Mouse (Mus musculus) C2C12 (cell line): ENCODE results near the gene Plin4. TPM values are rescaled to one million over a fixed set of nuclear protein-coding genes. Genes with fewer than 3 reads are reported as not detected.

Experiments used
- H3K27me3 ChIP-seq: one replicate; pipeline ENCODE4 v1.6.1; 2011; ENCODE audit not compliant: control insufficient read depth, insufficient read depth, insufficient read length
- H3K36me3 ChIP-seq: one replicate; pipeline ENCODE4 v1.6.1; 2011; ENCODE audit not compliant: control insufficient read depth, insufficient read depth
- H3K4me3 ChIP-seq: one replicate; pipeline ENCODE4 v1.5.1; 2011; ENCODE audit warnings: mild to moderate bottlenecking, control low read depth; ENCODE audit not compliant: poor library complexity, insufficient read depth, severe bottlenecking
- H3K79me2 ChIP-seq: one replicate; pipeline ENCODE4 v1.6.1; 2011; ENCODE audit not compliant: control insufficient read depth, insufficient read depth
- H3K79me3 ChIP-seq: one replicate; pipeline ENCODE4 v1.6.1; 2011; ENCODE audit warnings: low read depth, control low read depth
- H3ac ChIP-seq: one replicate; pipeline ENCODE3; 2011; ENCODE audit warnings: low read depth; ENCODE audit not compliant: control insufficient read depth, insufficient read length
- CEBPB ChIP-seq: IDR thresholded peaks from one replicate; pipeline ENCODE4 v1.6.1; 2011; ENCODE audit warnings: low read depth, mild to moderate bottlenecking, control low read depth, moderate library complexity
- CTCF ChIP-seq: IDR thresholded peaks from one replicate; pipeline ENCODE4 v1.5.1; 2011; ENCODE audit not compliant: control insufficient read depth, insufficient read depth, insufficient read length
- FOSL1 ChIP-seq: IDR thresholded peaks from one replicate; pipeline ENCODE4 v1.8.0; 2011; ENCODE audit warnings: mild to moderate bottlenecking, low read length; ENCODE audit not compliant: poor library complexity, insufficient read depth, severe bottlenecking
- MAX ChIP-seq: IDR thresholded peaks from one replicate; pipeline ENCODE4 v1.6.1; 2011; ENCODE audit warnings: mild to moderate bottlenecking, control low read depth
- MYOD1 ChIP-seq: IDR thresholded peaks from one replicate; pipeline ENCODE4 v1.6.1; 2011; ENCODE audit warnings: low read depth; ENCODE audit not compliant: control insufficient read depth, insufficient read length
- MYOG ChIP-seq: IDR thresholded peaks from one replicate; pipeline ENCODE4 v1.6.1; 2011; ENCODE audit not compliant: control insufficient read depth, insufficient read length; ENCODE audit errors: extremely low read depth
- USF1 ChIP-seq: IDR thresholded peaks from one replicate; pipeline ENCODE4 v1.6.1; 2011; ENCODE audit warnings: low read depth, mild to moderate bottlenecking, control low read depth, moderate library complexity
- polyA plus RNA-seq: library from polyadenylated mRNA; unstranded; fragments of >200 nt; fragmentation: generic; extraction: Trizol; gene quantifications from one replicate; pipeline ENCODE4 v1.2.1, GENCODE M21; 2012; ENCODE audit warnings: missing spikeins

Gene Plin4
- polyA plus RNA-seq, 1 experiment: 3.2 TPM

- H3ac ChIP-seq: no peak overlapping the region
- no peaks in the 10 kb centered on the region for H3K79me3 ChIP-seq
- peaks cover 92% of the 10 kb centered on the region for H3K36me3 ChIP-seq
- no peak overlapping the region for H3K4me3 ChIP-seq
- H3K79me2 ChIP-seq: no peaks in the 10 kb centered on the region
- no peak for TF ChIP-seq USF1
- TF ChIP-seq MYOG: no peak
- no peak for TF ChIP-seq FOSL1
- no peak for TF ChIP-seq CEBPB
- TF ChIP-seq MAX: no peak
- no peak for TF ChIP-seq CTCF
- no peak for TF ChIP-seq MYOD1
- H3K27me3 ChIP-seq: no peaks in the 10 kb centered on the region
These were observed 47.5 kb downstream of the Plin4 start for GRCm38 (mm10) chr17:56062081-56062480.

GRCm38 (mm10) chr17:56057381-56058120 is 52.1 kb downstream of the Plin4 start:
- Histone ChIP-seq H3K79me2 (peaks cover 33% of the 10 kb centered on the region), H3K4me3 (no peak overlapping the region), H3K36me3 (peaks cover 76% of the 10 kb centered on the region), H3K79me3 (peaks cover 25% of the 10 kb centered on the region), H3ac (no peak overlapping the region), H3K27me3 (no peaks in the 10 kb centered on the region)
- TF ChIP-seq MYOD1 (no peak), CEBPB (no peak), MAX (no peak), CTCF (no peak), USF1 (no peak)

- peaks cover 37% of the 10 kb centered on the region for H3K79me3 ChIP-seq
- no peak overlapping the region for H3K4me3 ChIP-seq
- H3K79me2 ChIP-seq: peaks cover 46% of the 10 kb centered on the region
- H3ac ChIP-seq: no peak overlapping the region
- H3K27me3 ChIP-seq: no peaks in the 10 kb centered on the region
- TF ChIP-seq FOSL1: no peak
- no peak for TF ChIP-seq USF1
- TF ChIP-seq MAX: no peak
- no peak for TF ChIP-seq MYOG
- TF ChIP-seq CTCF: no peak
- TF ChIP-seq MYOD1: no peak
- no peak for TF ChIP-seq CEBPB
- peaks cover 76% of the 10 kb centered on the region for H3K36me3 ChIP-seq
These were observed 53.5 kb downstream of the Plin4 start for GRCm38 (mm10) chr17:56055945-56056678.

- H3K79me3 ChIP-seq: peaks cover 45% of the 10 kb centered on the region
- H3K79me2 ChIP-seq: peaks cover 57% of the 10 kb centered on the region
- no peaks in the 10 kb centered on the region for H3K27me3 ChIP-seq
- H3K4me3 ChIP-seq: no peak overlapping the region
- H3K36me3 ChIP-seq: peaks cover 74% of the 10 kb centered on the region
- H3ac ChIP-seq: no peak overlapping the region
- TF ChIP-seq CTCF: no peak
- no peak for TF ChIP-seq MAX
- TF ChIP-seq USF1: no peak
- TF ChIP-seq FOSL1: no peak
- TF ChIP-seq CEBPB: no peak
- no peak for TF ChIP-seq MYOD1
- TF ChIP-seq MYOG: no peak
These were observed 54.7 kb downstream of the Plin4 start for GRCm38 (mm10) chr17:56054938-56055337.

- TF ChIP-seq MYOD1: no peak
- no peak for TF ChIP-seq CEBPB
- peaks cover 63% of the 10 kb centered on the region for H3K79me3 ChIP-seq
- H3ac ChIP-seq: no peak overlapping the region
- no peak overlapping the region for H3K4me3 ChIP-seq
- peaks cover 93% of the 10 kb centered on the region for H3K79me2 ChIP-seq
- H3K27me3 ChIP-seq: no peaks in the 10 kb centered on the region
- H3K36me3 ChIP-seq: peaks cover 75% of the 10 kb centered on the region
These were observed 58.2 kb downstream of the Plin4 start for GRCm38 (mm10) chr17:56051369-56051768.

Other genes starting within 250 kb of the Plin4 start
- gene Zfp119a, start 230.9 kb downstream of the Plin4 start, polyA plus RNA-seq: 0.92 TPM
- 1.5 TPM for gene Zfp959, start 217.7 kb downstream of the Plin4 start, polyA plus RNA-seq
- 0.68 TPM for gene Zfp119b, start 160.3 kb downstream of the Plin4 start, polyA plus RNA-seq
- gene Ebi3, start 157.2 kb downstream of the Plin4 start, polyA plus RNA-seq: not detected
- 15.1 TPM for gene Yju2, start 150.7 kb downstream of the Plin4 start, polyA plus RNA-seq
- not detected for gene Shd, start 139.3 kb downstream of the Plin4 start, polyA plus RNA-seq
- 1.2 TPM for gene Fsd1, start 123.3 kb downstream of the Plin4 start, polyA plus RNA-seq
- gene Stap2, start 104.2 kb downstream of the Plin4 start, polyA plus RNA-seq: 0.48 TPM
- 55.4 TPM for gene Mpnd, start 104.1 kb downstream of the Plin4 start, polyA plus RNA-seq
- 83.9 TPM for gene Sh3gl1, start 73.2 kb downstream of the Plin4 start, polyA plus RNA-seq
- gene Chaf1a, start 69.4 kb downstream of the Plin4 start, polyA plus RNA-seq: 39.9 TPM
- gene Ubxn6, start 34.8 kb downstream of the Plin4 start, polyA plus RNA-seq: 40.4 TPM
- 64.5 TPM for gene Hdgfl2, start 30.2 kb downstream of the Plin4 start, polyA plus RNA-seq
- 0.08 TPM for gene Plin5, start 7.8 kb upstream of the Plin4 start, polyA plus RNA-seq
- 0.02 TPM for gene Lrg1, start 12.2 kb upstream of the Plin4 start, polyA plus RNA-seq
- gene Sema6b, start 30.5 kb upstream of the Plin4 start, polyA plus RNA-seq: 0.81 TPM
- gene Tnfaip8l1, start 52.7 kb upstream of the Plin4 start, polyA plus RNA-seq: 2.3 TPM
- gene Mydgf, start 74.1 kb upstream of the Plin4 start, polyA plus RNA-seq: 106 TPM
- 51.8 TPM for gene Dpp9, start 109.1 kb upstream of the Plin4 start, polyA plus RNA-seq
- 18.1 TPM for gene Fem1a, start 147.0 kb upstream of the Plin4 start, polyA plus RNA-seq
- 5.8 TPM for gene Ticam1, start 167.0 kb upstream of the Plin4 start, polyA plus RNA-seq
- 27.5 TPM for gene Plin3, start 183.1 kb upstream of the Plin4 start, polyA plus RNA-seq
- not detected for gene Arrdc5, start 190.5 kb upstream of the Plin4 start, polyA plus RNA-seq
- gene Uhrf1, start 193.5 kb upstream of the Plin4 start, polyA plus RNA-seq: 93.0 TPM
- gene Kdm4b, start 216.3 kb upstream of the Plin4 start, polyA plus RNA-seq: 10.1 TPM